Mouse (Mus musculus): Measurements from ENCODE around the gene Zfp605.

DNA sequence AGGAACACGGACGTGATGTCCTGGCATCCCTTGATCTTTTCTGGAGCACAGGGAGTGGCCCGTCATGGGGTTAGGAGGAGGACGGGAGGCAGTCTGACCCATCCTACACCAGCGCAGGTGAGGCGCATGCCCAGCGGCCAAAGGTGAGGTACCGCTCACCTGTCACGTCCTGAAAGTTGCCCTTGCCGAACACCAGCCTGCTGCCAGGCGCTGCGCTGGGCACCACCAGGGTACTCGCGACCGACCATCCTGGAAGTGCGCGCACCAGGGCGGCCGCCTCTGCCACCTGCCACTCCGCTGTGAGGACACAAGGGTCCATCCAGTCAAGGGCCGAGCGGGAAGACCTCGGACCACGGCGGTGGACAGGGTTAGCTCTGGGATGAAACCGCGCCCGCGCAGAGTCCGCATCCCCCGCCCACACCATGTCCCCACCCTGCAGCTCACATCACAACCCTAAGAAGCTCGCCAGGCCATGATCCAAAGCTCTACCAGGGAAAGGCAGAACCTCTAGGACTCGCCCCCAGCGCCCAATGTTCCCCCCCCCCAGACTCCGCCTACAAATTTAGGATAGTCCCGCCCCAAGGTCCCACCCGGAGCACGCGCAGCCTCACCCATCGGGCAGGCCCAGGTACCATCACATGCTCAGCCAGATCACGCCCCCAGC lies 2.9 kb upstream of the Zfp605 start:
- TF ChIP-seq CTCF (IDR thresholded peaks at IDR 0.05), result no peak
- no peak for TF ChIP-seq EP300 (IDR thresholded peaks at IDR 0.05)

Measured in lung, postnatal 0 days (tissue).